Mouse (Mus musculus) intestine, embryonic 15.5 days (tissue): ENCODE measurements around the gene Tecr. TPM values are rescaled to one million over a fixed set of nuclear protein-coding genes. Genes with fewer than 3 reads are reported as not detected.

Source experiments
- ATAC-seq: fragments of 200-750 bp; cut with Nextera tagmentation; 2 replicates; pipeline ENCODE4 v1.8.0; 2017; ENCODE audit warnings: moderate TSS enrichment, moderate library complexity
- H3K27ac ChIP-seq: fragments of 300-500 bp; sonication (generic); 2 replicates; pipeline ENCODE4 v1.5.1; 2015; ENCODE audit warnings: mild to moderate bottlenecking, inconsistent platforms
- H3K27me3 ChIP-seq: fragments of 300-500 bp; sonication (generic); replicated peaks from 2 replicates; pipeline ENCODE4 v1.6.1; 2015; ENCODE audit warnings: inconsistent platforms
- H3K36me3 ChIP-seq: fragments of 300-500 bp; sonication (generic); 2 replicates; pipeline ENCODE4 v1.6.1; 2015; ENCODE audit warnings: inconsistent platforms
- H3K4me1 ChIP-seq: fragments of 300-500 bp; sonication (generic); replicated peaks from 2 replicates; pipeline ENCODE4 v1.6.1; 2015; ENCODE audit warnings: inconsistent platforms
- H3K4me2 ChIP-seq: fragments of 300-500 bp; sonication (generic); replicated peaks from 2 replicates; pipeline ENCODE4 v1.6.1; 2015; ENCODE audit warnings: mild to moderate bottlenecking, inconsistent platforms
- H3K4me3 ChIP-seq: fragments of 300-500 bp; sonication (generic); replicated peaks from 2 replicates; pipeline ENCODE4 v1.5.1; 2015; ENCODE audit warnings: inconsistent platforms
- H3K9ac ChIP-seq: fragments of 300-500 bp; sonication (generic); 2 replicates; pipeline ENCODE4 v1.6.1; 2015; ENCODE audit warnings: inconsistent platforms
- H3K9me3 ChIP-seq: fragments of 300-500 bp; sonication (generic); 2 replicates; pipeline ENCODE4 v1.6.1; 2016; ENCODE audit warnings: inconsistent platforms
- WGBS: fragments of 180-500 bp; shearing (Covaris S2); methylation state at CpG from one replicate; pipeline ENCODE4 v1.1.7; 2015; 5-methylcytosine and 5-hydroxymethylcytosine counted together
- polyA plus RNA-seq: library from polyadenylated mRNA; unstranded; fragments of >200 nt; fragmentation: Nextera tagmentation; extraction: Ambion mirVana; gene quantifications from 2 replicates; pipeline ENCODE4 v1.2.1, GENCODE M21; 2015

The Tecr gene
- 610 and 639 TPM in 2 replicates for polyA plus RNA-seq

DNA sequence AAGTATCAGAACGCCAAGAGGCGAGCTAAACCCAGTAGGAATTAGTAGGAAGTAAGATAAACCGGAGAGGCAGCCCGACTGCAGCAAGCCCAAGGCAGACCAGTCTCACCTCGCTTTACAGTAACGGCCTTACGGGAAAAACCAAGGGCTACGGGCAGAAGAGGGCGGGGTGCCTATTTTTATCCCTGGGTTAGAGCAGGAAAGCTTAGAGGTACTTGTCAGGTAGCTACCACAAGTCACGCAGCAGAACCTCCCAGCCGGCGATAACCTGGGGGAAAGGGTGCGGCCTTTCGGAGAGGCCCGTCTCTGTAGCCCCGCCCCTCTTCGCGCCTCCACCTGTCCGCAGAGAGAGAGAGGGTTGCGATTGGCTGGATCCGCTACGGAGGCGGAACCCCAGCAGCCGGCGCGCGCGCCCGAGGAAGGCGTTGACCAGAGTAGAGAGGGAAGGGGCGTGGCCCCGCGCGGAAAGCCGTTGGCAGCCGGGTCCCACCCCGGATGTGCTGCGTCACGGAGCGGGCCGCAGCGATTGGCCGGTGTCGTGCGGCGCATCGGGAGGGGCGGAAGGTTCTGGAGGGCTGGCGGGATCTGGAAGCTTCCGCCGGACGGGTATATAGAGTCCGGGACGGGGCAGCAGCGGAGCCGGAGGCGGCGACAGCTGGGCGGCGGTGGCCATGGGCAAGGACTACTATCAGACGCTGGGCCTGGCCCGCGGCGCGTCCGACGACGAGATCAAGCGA lies at the start of gene Tecr, which contains the start of gene Dnajb1:
Gene Tecr (minus strand): TSS at position 311 of the 737 bp plus-strand sequence.
Gene Dnajb1 (plus strand): TSS at position 533 of the 737 bp plus-strand sequence.
- H3K27ac ChIP-seq, result peak within 1 kb of the TSS; percentile 98
- H3K9ac ChIP-seq, result peak within 1 kb of the TSS; percentile 81
- ATAC-seq, result peak; percentile 97
- peaks cover 27% of the 10 kb centered on the region for H3K36me3 ChIP-seq
- H3K27me3 ChIP-seq, result no peaks in the 10 kb centered on the region
- under 1% methylated on average over 68 of the region's 69 CpGs for WGBS
- peaks cover 19% of the 10 kb centered on the region for H3K4me1 ChIP-seq
- H3K4me2 ChIP-seq, result peak within 1 kb of the TSS; percentile 68
- no peaks in the 10 kb centered on the region for H3K9me3 ChIP-seq
- H3K4me3 ChIP-seq, result peak within 1 kb of the TSS; percentile 86

GRCm38 (mm10) chr8:83656484-83657246 lies 48.9 kb upstream of the Tecr start:
- no peak overlapping the region for H3K4me3 ChIP-seq
- peak overlapping the region; percentile 34; the same call in 1 of the 2 replicates for H3K27ac ChIP-seq
- no peak for ATAC-seq
- no peak overlapping the region for H3K4me2 ChIP-seq
- WGBS, result 69% methylated on average over 13 of the region's 13 CpGs
- H3K9ac ChIP-seq, result no peak overlapping the region
- H3K4me1 ChIP-seq, result peaks cover 44% of the 10 kb centered on the region
- H3K36me3 ChIP-seq, result 0 out of 2 replicates have a peak, but pooled peaks cover 7% of the 10 kb centered on the region
- no peaks in the 10 kb centered on the region for H3K9me3 ChIP-seq
- no peaks in the 10 kb centered on the region for H3K27me3 ChIP-seq

DNA sequence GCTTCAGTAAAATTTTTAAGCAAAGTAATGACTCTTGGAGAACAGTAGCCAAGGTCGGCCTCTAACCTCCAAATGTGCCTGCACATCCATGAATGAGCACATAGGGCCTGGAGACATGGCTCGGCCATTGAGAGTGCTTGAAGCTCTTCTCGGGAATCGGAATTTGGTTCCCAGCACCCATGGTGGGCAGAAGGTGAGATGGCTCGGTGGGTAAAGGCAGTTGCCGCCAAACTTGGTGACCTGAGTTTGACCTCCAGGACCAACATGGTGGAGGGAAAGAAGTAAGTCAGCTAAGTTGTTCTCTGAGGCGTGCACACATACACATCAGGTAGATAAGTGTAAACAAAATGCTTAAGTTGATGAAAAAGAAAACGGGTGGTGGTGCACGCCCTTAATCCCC lies 48.3 kb upstream of the Tecr start:
- Histone ChIP-seq H3K9me3 (no peaks in the 10 kb centered on the region), H3K4me3 (no peak overlapping the region), H3K4me1 (peaks cover 38% of the 10 kb centered on the region), H3K4me2 (no peak overlapping the region), H3K9ac (no peak overlapping the region), H3K27ac (no peak overlapping the region), H3K27me3 (no peaks in the 10 kb centered on the region), H3K36me3 (0 out of 2 replicates have a peak, but pooled peaks cover 7% of the 10 kb centered on the region)
- ATAC-seq, result no peak
- WGBS, result 88% methylated on average over 9 of the region's 9 CpGs

DNA sequence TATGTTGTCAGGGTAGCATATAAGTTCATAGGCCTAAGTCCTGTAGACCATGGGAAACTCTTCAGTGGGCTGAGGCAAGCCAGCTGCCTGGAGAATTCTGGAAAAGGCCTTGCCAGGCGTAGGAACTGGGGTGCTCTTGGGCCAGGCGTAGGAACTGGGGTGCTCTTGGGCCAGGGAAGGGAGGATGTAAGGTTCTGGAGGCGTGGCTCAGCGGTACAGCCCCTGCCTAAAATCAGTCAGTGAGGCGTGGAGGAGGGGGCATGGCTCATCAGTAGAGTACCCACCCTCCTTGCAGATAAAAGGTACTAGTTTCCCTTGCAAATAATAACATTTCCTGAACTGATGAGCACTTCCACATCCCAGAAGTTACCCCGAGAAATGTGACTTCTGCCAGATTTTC lies 47.0 kb upstream of the Tecr start:
- 97% methylated on average over 6 of the region's 6 CpGs for WGBS
- Histone ChIP-seq H3K27me3 (no peaks in the 10 kb centered on the region), H3K4me2 (no peak overlapping the region), H3K27ac (no peak overlapping the region), H3K36me3 (0 out of 2 replicates have a peak, but pooled peaks cover 7% of the 10 kb centered on the region), H3K9me3 (no peaks in the 10 kb centered on the region), H3K9ac (no peak overlapping the region), H3K4me3 (no peak overlapping the region), H3K4me1 (peaks cover 26% of the 10 kb centered on the region)
- ATAC-seq, result no peak

GRCm38 (mm10) chr8:83653662-83654017 lies 45.9 kb upstream of the Tecr start:
- no peak for ATAC-seq
- Histone ChIP-seq H3K27ac (peak overlapping the region; percentile 87), H3K9me3 (no peaks in the 10 kb centered on the region), H3K36me3 (0 out of 2 replicates have a peak, but pooled peaks cover 7% of the 10 kb centered on the region), H3K4me2 (peak overlapping the region; percentile 89), H3K4me3 (peak overlapping the region; percentile 79), H3K9ac (peak overlapping the region; percentile 78), H3K27me3 (no peaks in the 10 kb centered on the region), H3K4me1 (peaks cover 26% of the 10 kb centered on the region)
- WGBS, result 29% methylated on average over 10 of the region's 10 CpGs

DNA sequence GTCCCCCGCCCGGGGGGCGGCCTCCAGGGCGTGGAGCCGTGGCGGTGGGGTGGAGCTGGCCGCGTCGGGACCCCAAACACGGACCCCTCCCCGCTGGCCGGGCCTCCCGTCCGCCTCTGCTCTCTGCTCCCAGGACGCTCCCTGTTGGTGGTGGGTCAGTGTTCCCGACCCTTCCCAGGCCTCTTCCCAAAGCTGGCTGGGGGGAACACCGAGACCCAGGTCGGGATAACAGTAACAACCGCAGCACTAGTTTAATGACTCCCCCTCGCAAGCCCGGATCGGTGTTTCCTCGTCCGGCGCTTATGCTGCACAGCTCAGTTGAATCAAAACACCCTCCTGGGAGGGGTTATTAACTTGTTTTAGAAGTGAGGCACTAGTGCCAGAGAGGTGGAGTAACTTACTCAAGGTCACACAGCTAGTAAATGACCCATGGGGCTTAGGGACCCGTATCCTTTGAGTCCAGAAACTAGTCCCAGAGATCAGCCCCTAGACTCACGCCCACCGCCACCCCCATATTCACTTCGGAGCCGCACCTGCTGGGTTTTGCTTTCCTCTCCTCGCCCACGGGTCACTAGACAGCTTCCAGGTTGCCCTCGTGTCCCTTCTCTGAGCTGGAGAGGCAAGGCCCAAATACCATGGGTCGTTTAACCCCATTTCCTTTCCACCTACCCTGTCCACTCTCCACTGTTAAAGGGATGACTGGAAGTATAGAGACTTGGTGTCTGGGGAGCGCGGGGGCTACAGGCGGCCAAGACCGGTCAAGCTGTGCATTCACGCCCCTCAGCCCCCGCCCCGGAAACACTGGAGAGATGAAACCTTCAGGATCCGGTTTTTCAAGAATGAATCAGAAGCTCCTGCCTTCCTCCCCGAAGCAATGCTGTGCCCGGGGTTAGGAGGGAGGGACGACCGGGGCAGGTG lies 45.2 kb upstream of the Tecr start:
- Histone ChIP-seq H3K9ac (peak overlapping the region; percentile 78), H3K4me3 (peak overlapping the region; percentile 79), H3K27ac (peak overlapping the region; percentile 87), H3K36me3 (0 out of 2 replicates have a peak, but pooled peaks cover 7% of the 10 kb centered on the region), H3K4me2 (peak overlapping the region; percentile 89), H3K27me3 (no peaks in the 10 kb centered on the region), H3K4me1 (peaks cover 26% of the 10 kb centered on the region), H3K9me3 (no peaks in the 10 kb centered on the region)
- under 1% methylated on average over 46 of the region's 46 CpGs for WGBS
- ATAC-seq, result peak; percentile 37

- H3K27ac ChIP-seq, result peak within 1 kb of the TSS; percentile 87
Measured at GRCm38 (mm10) chr8:83652030-83652743, 44.4 kb upstream of the Tecr start, which contains the start of gene Gipc1. TSS of gene Gipc1 (plus strand) at chr8:83652677.

DNA sequence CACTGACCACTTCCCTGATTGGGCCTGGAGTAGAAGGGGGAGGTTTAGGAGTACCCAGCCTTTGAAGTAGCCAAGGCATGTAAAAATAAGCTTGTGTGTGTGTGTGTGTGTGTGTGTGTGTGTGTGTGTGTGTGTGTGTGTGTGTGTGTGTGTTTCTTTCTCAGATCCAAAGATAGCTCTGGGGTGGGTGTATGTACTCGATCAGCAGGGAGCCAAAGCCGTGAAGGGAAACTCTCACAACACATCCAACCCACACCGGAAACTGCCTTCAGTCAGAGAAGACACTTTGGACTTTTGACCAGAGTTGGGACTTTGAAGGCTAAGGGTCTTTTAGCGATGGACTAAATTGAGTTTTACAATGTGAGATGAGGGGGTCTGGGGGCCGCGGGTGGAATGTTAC lies 41.9 kb upstream of the Tecr start:
- no peak overlapping the region for H3K4me3 ChIP-seq
- 87% methylated on average over 6 of the region's 6 CpGs for WGBS
- no peaks in the 10 kb centered on the region for H3K36me3 ChIP-seq
- no peak overlapping the region for H3K27ac ChIP-seq
- no peak overlapping the region for H3K4me2 ChIP-seq
- no peaks in the 10 kb centered on the region for H3K9me3 ChIP-seq
- no peaks in the 10 kb centered on the region for H3K27me3 ChIP-seq
- H3K9ac ChIP-seq, result no peak overlapping the region
- no peak for ATAC-seq
- peaks cover 12% of the 10 kb centered on the region for H3K4me1 ChIP-seq

More at GRCm38 (mm10) chr8:83652030-83652743, 44.4 kb upstream of the Tecr start, which contains the start of gene Gipc1:
- peaks cover 26% of the 10 kb centered on the region for H3K4me1 ChIP-seq
- peak within 1 kb of the TSS; percentile 89 for H3K4me2 ChIP-seq
- ATAC-seq, result peak; percentile 96
- peak within 1 kb of the TSS; percentile 78 for H3K9ac ChIP-seq
- H3K36me3 ChIP-seq, result 0 out of 2 replicates have a peak, but pooled peaks cover 7% of the 10 kb centered on the region
- peak within 1 kb of the TSS; percentile 79 for H3K4me3 ChIP-seq
- 4% methylated on average over 50 of the region's 50 CpGs for whole genome bisulfite sequencing
- no peaks in the 10 kb centered on the region for H3K27me3 ChIP-seq
- H3K9me3 ChIP-seq, result no peaks in the 10 kb centered on the region

GRCm38 (mm10) chr8:83648031-83648430 lies 40.3 kb upstream of the Tecr start:
- Histone ChIP-seq H3K36me3 (no peaks in the 10 kb centered on the region), H3K27ac (no peak overlapping the region), H3K9me3 (no peaks in the 10 kb centered on the region), H3K4me2 (no peak overlapping the region), H3K27me3 (no peaks in the 10 kb centered on the region), H3K4me1 (0 out of 2 replicates have a peak, but pooled peaks cover 3% of the 10 kb centered on the region), H3K9ac (no peak overlapping the region), H3K4me3 (no peak overlapping the region)
- WGBS, result 96% methylated on average over 4 of the region's 4 CpGs
- ATAC-seq, result no peak

GRCm38 (mm10) chr8:83647511-83647910 lies 39.7 kb upstream of the Tecr start:
- Histone ChIP-seq H3K4me2 (no peak overlapping the region), H3K27ac (no peak overlapping the region), H3K27me3 (no peaks in the 10 kb centered on the region), H3K4me3 (no peak overlapping the region), H3K36me3 (no peaks in the 10 kb centered on the region), H3K9ac (no peak overlapping the region), H3K9me3 (no peaks in the 10 kb centered on the region), H3K4me1 (0 out of 2 replicates have a peak, but pooled peaks cover 3% of the 10 kb centered on the region)
- ATAC-seq, result no peak
- WGBS, result 97% methylated on average over 11 of the region's 11 CpGs

DNA sequence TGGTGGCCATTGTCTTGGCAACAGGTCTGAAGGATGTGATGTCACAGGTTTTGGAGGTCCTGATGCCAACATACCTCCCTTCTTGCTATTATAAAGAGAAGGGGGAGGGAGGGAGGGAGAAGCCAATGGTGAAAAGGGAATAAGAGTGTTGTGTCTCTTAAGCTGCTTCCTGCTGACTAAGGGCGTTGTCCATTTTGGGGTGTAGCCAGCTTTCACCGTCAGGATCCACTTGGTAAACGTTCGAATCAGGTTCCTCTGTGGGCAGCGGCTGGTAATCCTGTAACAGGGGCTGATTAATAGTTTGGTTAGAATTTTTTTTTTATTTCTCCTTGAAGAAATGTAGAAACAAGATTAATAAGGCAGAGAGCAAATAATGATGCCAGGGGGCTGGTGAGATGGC lies 31.9 kb upstream of the Tecr start:
- Histone ChIP-seq H3K4me3 (no peak overlapping the region), H3K9ac (no peak overlapping the region), H3K27ac (no peak overlapping the region), H3K4me2 (no peak overlapping the region), H3K9me3 (no peaks in the 10 kb centered on the region), H3K4me1 (no peaks in the 10 kb centered on the region), H3K36me3 (no peaks in the 10 kb centered on the region), H3K27me3 (no peaks in the 10 kb centered on the region)
- WGBS, result 61% methylated on average over 5 of the region's 5 CpGs
- ATAC-seq, result no peak
